Mouse (Mus musculus) hindbrain, embryonic 10.5 days (tissue): ENCODE results near the gene Muc20. TPM values are rescaled to one million over a fixed set of nuclear protein-coding genes. Genes with fewer than 3 reads are reported as not detected.

Source experiments
- DNase-seq: peaks from one replicate; pipeline ENCODE4 v3.0.0-alpha.2; 2017; ENCODE audit warnings: low spot score
- H3K27ac ChIP-seq: fragments of 300-500 bp; sonication (generic); 2 replicates; pipeline ENCODE4 v1.5.1; 2016; ENCODE audit warnings: mild to moderate bottlenecking, moderate library complexity
- H3K27me3 ChIP-seq: fragments of 300-500 bp; sonication (generic); 2 replicates; pipeline ENCODE4 v1.6.1; 2016; ENCODE audit warnings: mild to moderate bottlenecking; ENCODE audit not compliant: poor library complexity, insufficient read depth, severe bottlenecking
- H3K36me3 ChIP-seq: fragments of 300-500 bp; sonication (generic); 2 replicates; pipeline ENCODE4 v1.6.1; 2016; ENCODE audit warnings: mild to moderate bottlenecking, moderate library complexity
- H3K4me1 ChIP-seq: fragments of 300-500 bp; sonication (generic); replicated peaks from 2 replicates; pipeline ENCODE4 v1.6.1; 2016; ENCODE audit warnings: mild to moderate bottlenecking
- H3K4me3 ChIP-seq: fragments of 300-500 bp; sonication (generic); 2 replicates; pipeline ENCODE4 v1.5.1; 2016; ENCODE audit warnings: mild to moderate bottlenecking, moderate library complexity
- H3K9me3 ChIP-seq: fragments of 300-500 bp; sonication (generic); 2 replicates; pipeline ENCODE4 v1.6.1; 2016; ENCODE audit warnings: mild to moderate bottlenecking, moderate library complexity
- WGBS: fragments of 180-500 bp; shearing (Covaris S2); methylation state at CpG from one replicate; pipeline ENCODE4 v1.1.7; 2016; 5-methylcytosine and 5-hydroxymethylcytosine counted together
- polyA plus RNA-seq: library from polyadenylated mRNA; unstranded; fragments of >200 nt; fragmentation: Nextera tagmentation; extraction: Ambion mirVana; gene quantifications from 2 replicates; pipeline ENCODE4 v1.2.1, GENCODE M21; 2016

The Muc20 gene
- polyA plus RNA-seq, 1 experiment from 2014 or later, result not detected

DNA sequence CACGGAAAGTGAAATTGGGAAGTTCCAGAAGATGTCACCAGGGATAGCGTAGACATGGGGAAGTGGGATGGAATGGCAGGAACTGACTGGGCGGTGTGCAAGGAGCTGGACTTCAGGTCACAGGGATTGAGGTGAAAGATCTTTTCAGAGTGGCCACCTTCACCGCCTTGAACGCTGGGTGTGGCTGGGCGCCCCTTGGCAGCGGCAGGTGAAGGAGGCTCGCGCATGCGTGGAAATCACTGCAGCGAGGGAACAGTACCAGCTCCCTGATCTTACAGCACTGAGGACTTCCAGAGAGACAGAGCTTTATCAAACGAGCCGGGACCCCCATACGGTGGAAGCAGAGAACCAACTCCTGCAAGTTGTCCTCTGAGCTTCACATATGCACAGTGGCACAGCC, 17.3 kb upstream of the Muc20 start:
- Histone ChIP-seq H3K4me3 (peak overlapping the region; percentile 44), H3K9me3 (no peaks in the 10 kb centered on the region), H3K4me1 (peaks cover 21% of the 10 kb centered on the region), H3K27me3 (peaks cover 10% of the 10 kb centered on the region; the same call in 1 of the 2 replicates), H3K36me3 (no peaks in the 10 kb centered on the region), H3K27ac (peak overlapping the region; percentile 59; the same call in 1 of the 2 replicates)
- WGBS, result 29% methylated on average over 14 of the region's 14 CpGs
- DNase-seq, result peak; percentile 34

DNA sequence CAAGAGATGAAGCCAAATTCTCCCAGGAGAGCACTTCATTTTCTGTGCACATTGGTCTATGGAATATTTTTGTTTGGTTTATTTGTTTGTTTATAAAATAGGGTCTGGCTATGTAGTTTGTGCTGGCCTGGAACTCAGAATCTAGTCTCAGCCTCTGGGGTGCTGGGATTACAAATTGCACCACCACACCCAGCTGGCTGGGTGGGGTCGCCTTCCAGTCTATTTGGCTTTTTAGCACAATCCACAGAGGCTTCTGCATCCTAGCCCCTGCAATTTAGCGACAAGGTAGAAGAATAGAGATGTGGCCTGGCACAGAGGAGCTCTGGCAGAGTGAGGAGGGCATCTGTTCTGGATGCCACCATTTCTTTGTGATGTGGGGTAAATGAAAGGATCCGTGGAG, 16.5 kb upstream of the Muc20 start:
- Histone ChIP-seq H3K27ac (no peak overlapping the region), H3K36me3 (no peaks in the 10 kb centered on the region), H3K9me3 (no peaks in the 10 kb centered on the region), H3K27me3 (peaks cover 10% of the 10 kb centered on the region; the same call in 1 of the 2 replicates), H3K4me1 (peaks cover 21% of the 10 kb centered on the region), H3K4me3 (no peak overlapping the region)
- 70% methylated on average over 3 of the region's 3 CpGs for WGBS
- DNase-seq, result no peak

DNA sequence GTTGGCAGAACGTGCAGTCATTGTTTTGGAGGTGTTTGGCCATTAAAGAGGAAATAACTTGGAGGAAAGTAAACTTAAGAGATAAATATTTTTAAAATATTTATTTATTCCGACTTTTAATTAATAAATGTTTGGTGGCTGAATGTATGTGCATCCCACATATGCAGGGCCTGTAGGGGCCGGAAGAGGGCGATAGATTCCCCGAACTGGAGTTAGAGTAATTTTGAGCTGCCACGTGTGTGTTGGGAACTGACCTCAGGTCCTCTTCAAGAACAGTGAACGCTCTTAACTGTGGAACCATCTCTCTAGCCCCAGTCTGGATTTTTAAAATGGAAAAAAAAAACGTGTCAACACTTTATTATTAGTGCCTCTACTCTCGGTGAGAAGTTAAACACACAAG, 16.1 kb upstream of the Muc20 start:
- 47% methylated on average over 9 of the region's 9 CpGs for WGBS
- DNase-seq, result no peak
- peaks cover 21% of the 10 kb centered on the region for H3K4me1 ChIP-seq
- no peak overlapping the region for H3K4me3 ChIP-seq
- H3K36me3 ChIP-seq, result no peaks in the 10 kb centered on the region
- H3K9me3 ChIP-seq, result no peaks in the 10 kb centered on the region
- peaks cover 10% of the 10 kb centered on the region; the same call in 1 of the 2 replicates for H3K27me3 ChIP-seq
- H3K27ac ChIP-seq, result no peak overlapping the region

DNA sequence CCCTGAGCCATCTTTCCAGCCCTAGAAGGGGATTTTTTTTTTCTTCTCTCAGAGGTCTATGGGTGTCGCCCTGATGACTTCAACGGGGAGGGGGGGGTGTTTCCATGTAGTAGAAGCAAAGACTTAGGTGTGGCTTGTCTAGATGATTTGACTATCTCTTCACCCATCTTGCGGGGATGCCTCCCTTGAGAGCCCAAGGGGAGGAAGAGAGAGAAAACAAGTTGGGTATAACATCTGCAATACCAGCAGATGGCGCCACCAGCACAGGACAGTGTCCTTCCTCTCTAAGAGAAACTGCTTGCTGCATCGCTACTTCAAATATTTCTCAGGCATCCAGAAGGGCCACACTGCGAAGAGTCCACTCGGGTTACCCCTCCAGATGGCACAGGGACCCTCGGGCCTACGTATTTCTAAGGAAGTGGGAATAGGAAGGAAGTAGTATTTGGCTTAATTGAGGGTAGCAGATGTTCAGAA, 15.7 kb upstream of the Muc20 start:
- Histone ChIP-seq H3K27me3 (peaks cover 10% of the 10 kb centered on the region; the same call in 1 of the 2 replicates), H3K4me3 (no peak overlapping the region)
- 3% methylated on average over 9 of the region's 9 CpGs for WGBS

DNA sequence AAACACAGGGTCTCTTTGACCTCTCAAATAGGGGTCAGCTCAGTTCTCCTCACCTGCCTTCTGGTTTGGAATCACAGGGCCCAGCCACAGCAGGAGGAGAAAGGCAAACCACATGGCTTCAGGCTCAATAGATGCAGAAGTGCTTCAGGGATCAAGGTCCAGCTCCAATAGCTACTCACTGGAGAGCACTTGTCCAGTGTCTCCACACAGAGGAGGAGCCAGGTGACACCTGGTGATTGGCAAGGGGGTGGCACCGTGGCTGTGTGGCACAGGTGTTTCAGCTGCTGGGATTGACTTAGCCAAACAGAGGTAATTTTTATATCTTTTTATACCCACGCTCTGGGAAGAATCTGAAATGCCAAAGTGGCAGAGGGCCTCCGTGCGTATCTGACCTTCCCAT, 13.1 kb upstream of the Muc20 start, which contains the start of gene Smbd1:
Gene Smbd1, minus strand, starts transcription at position 157 of the 400 bp plus-strand sequence.
- peaks cover 10% of the 10 kb centered on the region; the same call in 1 of the 2 replicates for H3K27me3 ChIP-seq
- no peak within 1 kb of the TSS for H3K4me3 ChIP-seq
- H3K4me1 ChIP-seq, result peaks cover 33% of the 10 kb centered on the region
- no peaks in the 10 kb centered on the region for H3K36me3 ChIP-seq
- no peak for DNase-seq
- no peak within 1 kb of the TSS for H3K27ac ChIP-seq
- 94% methylated on average over 4 of the region's 4 CpGs for WGBS
- H3K9me3 ChIP-seq, result no peaks in the 10 kb centered on the region

More for the DNA sequence above, 15.7 kb upstream of the Muc20 start:
- DNase-seq, result peak; percentile 84
- Histone ChIP-seq H3K27ac (no peak overlapping the region), H3K9me3 (no peaks in the 10 kb centered on the region), H3K36me3 (no peaks in the 10 kb centered on the region), H3K4me1 (peaks cover 21% of the 10 kb centered on the region)

DNA sequence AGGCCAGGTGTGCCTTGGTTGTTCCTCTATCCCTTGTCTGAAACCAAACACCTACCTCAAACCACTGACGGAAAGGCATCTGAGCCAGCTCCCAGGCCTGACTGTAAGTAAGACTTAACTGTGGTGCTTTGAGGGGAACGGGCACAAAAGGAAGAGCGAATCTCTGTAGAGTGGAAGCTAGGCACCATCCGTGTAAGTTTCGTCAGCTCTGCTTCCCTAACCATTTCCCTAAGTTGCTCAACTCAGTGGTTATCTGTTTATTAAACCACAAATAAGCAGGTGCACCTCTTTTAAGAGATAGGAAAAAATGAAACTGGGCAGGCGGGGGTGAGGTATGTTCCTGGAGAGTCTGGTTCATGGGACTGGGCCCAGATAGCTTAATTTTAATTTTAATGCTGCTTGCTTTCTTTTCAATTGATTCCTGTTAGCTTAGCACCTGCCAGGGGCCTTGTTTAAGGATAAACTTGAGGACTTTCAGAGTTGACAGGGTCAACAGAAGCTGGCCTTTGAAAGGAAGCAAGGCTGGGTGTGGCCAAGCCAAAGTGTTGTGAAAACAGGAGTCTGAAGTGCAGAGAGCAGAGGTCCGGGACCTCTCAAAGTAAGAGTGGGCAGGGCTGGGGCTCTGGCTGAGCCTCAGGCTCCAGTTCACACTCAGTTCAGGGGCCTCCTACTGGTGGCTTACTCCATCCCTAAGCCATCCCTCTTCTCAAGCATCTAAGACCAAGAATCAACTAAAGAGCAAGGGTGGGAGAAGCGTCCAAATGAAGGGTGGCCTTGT, 10.4 kb upstream of the Muc20 start:
- 50% methylated on average over 8 of the region's 8 CpGs for WGBS
- no peak for DNase-seq
- no peak overlapping the region for H3K4me3 ChIP-seq
- H3K27me3 ChIP-seq, result no peaks in the 10 kb centered on the region
- H3K9me3 ChIP-seq, result no peaks in the 10 kb centered on the region
- H3K4me1 ChIP-seq, result peaks cover 23% of the 10 kb centered on the region
- H3K27ac ChIP-seq, result no peak overlapping the region
- H3K36me3 ChIP-seq, result no peaks in the 10 kb centered on the region

DNA sequence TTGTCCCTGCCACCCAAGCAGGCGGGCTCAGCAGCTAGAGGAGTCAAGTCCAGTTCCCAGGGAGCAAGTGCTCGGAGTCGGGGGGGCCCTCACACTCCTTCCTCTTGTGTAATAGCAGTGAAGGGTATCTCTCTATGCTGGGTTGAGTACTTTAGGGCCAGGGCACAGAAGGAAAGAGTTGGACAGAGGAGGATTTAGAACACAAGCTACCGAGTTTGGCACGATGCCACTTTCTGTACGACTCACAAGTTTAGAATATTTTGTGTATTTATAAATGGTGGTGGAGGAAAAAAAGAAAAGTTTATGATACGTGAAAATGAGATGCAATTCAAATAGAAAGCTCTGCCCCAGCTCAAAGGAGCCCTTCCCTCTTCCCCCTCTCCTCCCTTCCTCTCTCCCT, 7.9 kb upstream of the Muc20 start:
- no peak overlapping the region for H3K4me3 ChIP-seq
- H3K36me3 ChIP-seq, result no peaks in the 10 kb centered on the region
- WGBS, result 89% methylated on average over 7 of the region's 7 CpGs
- no peaks in the 10 kb centered on the region for H3K9me3 ChIP-seq
- no peak for DNase-seq
- H3K27me3 ChIP-seq, result no peaks in the 10 kb centered on the region
- peaks cover 23% of the 10 kb centered on the region for H3K4me1 ChIP-seq
- no peak overlapping the region for H3K27ac ChIP-seq

DNA sequence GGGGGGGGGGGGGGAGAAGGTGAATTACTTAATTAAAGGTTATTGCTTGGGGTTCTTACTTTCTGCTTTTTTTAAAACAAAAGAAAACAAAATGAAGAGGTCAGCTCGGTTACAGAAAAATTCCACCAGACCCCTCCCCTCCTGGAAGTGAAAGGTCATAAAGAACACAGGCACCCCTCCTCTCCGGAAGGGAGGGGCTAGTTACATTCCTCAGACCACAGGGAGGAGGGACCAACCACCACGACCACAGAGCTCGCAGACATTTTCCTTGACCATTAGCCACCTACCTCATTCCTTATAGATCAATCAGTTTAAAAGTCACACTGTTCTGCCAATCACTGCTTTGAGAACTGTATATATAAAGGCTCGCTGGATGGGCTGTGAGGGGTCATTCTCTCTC, 6.7 kb upstream of the Muc20 start:
- Histone ChIP-seq H3K4me3 (no peak overlapping the region), H3K36me3 (no peaks in the 10 kb centered on the region), H3K4me1 (peaks cover 23% of the 10 kb centered on the region), H3K9me3 (no peaks in the 10 kb centered on the region), H3K27me3 (no peaks in the 10 kb centered on the region), H3K27ac (no peak overlapping the region)
- DNase-seq, result no peak
- WGBS, result 53% methylated on average over 5 of the region's 5 CpGs

DNA sequence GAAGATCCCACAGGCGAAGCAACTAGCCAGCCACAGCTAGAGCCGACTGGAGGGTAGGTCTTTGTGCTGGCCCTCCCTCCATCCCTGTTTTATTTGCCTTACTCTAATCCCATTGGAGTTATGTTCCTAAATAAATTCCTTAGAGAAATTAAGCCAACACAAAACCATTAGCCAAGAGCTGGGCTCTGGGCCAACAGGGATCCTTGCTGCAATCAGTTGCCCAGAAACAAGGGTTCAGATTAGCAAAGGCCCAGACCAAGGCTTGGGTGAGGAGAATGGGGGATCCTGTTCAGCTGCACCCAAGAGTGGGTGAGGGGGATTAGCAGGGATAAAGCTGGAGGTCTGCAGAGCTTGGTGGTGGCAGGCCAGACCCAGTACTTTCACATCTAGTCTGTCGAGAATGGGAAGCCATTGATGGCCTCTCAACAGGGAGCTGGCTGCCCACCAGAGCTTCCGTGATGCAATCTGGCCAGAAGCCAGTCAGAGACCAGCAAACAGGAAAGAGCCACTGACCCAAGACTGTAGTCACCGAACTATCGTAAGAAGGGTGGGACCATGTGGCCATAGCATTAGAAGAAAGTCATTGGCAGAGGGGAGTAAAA, 6.1 kb upstream of the Muc20 start:
- peaks cover 23% of the 10 kb centered on the region for H3K4me1 ChIP-seq
- no peak for DNase-seq
- H3K9me3 ChIP-seq, result no peaks in the 10 kb centered on the region
- no peaks in the 10 kb centered on the region for H3K27me3 ChIP-seq
- H3K27ac ChIP-seq, result no peak overlapping the region
- WGBS, result 77% methylated on average over 6 of the region's 6 CpGs
- no peaks in the 10 kb centered on the region for H3K36me3 ChIP-seq
- no peak overlapping the region for H3K4me3 ChIP-seq

DNA sequence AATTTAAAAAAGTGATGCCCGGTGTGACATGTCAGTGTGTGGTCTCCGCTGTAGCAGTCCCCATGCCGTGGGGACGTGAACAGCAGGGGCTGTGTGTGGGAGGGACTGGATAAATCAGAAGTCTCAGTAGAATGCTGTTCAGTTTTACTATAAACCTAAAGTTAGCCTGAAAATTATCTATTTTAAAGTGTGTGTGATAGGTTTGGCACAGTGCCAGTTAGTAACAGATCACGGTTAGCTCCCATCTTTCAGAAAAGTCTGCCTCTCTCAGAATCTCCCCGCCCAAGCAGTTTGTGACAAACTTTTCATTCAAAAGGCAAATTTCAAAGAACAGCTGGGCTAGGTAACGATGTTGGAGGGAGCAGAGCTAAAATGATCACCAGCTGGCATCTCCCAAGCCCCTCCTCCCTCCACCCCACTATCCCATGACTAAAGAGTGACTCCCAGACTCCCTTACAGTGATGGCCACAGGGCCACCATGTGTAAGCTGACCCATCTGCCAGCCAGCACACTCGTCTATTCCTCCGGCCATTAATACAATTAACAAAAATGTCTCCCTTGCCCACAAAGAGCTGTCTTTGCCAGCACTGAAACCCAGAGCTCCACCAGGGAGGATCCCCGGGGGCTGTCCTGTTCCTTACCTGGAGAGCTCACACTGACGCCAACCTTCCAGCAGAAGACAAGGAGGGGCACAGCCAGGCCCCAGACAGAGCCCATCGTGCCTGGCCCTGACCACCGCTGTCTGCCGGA, 384 bp downstream of the Muc20 start:
- Histone ChIP-seq H3K4me1 (peaks cover 7% of the 10 kb centered on the region; the same call in 1 of the 2 replicates), H3K27me3 (no peaks in the 10 kb centered on the region), H3K27ac (peak overlapping the region; percentile 56; the same call in 1 of the 2 replicates), H3K9me3 (no peaks in the 10 kb centered on the region), H3K4me3 (no peak overlapping the region), H3K36me3 (no peaks in the 10 kb centered on the region)
- DNase-seq, result no peak
- WGBS, result 77% methylated on average over 14 of the region's 14 CpGs

DNA sequence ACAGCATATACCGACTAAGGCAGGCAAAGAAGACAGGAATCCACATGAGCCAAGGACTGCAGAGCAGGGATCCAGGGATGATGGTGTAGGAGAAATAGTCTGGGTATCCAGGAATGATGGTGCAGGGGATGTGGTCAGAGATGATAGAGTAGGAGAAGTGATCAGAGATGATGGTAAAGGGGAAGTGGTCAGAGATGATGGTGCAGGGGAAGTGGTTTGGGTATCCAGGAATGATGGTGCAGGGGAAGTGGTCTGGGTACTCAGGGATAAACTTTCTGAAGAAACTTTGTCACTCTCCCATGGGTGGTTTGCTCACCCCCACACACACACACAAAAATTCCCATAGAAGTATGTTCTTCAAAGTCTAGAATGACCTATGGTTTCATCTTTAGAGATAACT, 2.1 kb downstream of the Muc20 start:
- Histone ChIP-seq H3K36me3 (no peaks in the 10 kb centered on the region), H3K27ac (no peak overlapping the region)
- WGBS, result 87% methylated on average over 1 of the region's 1 CpGs

DNA sequence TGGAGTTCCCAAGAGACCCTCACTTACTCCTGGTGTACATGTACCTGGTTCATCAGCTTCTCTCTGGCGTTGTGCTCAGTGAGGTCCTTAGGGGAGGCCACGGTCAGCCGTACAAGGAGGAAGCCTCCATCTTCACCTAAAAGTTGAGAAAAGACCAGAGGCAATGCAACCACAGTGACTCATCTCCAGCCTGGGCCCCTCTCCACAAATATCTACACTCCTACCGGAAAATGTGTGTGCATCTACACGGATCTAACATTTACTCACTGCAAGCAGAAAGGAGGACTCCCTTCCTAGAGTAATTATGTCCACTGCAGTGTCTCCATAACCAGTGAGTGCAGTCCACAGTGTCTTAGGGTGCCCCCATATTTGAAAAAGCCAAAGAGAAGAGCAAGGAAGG, 7.2 kb downstream of the Muc20 start:
- no peaks in the 10 kb centered on the region for H3K36me3 ChIP-seq
- H3K9me3 ChIP-seq, result peaks cover 8% of the 10 kb centered on the region; the same call in 1 of the 2 replicates
- 0 out of 2 replicates have a peak, but pooled peaks cover 5% of the 10 kb centered on the region for H3K4me1 ChIP-seq
- H3K27ac ChIP-seq, result no peak overlapping the region
- H3K4me3 ChIP-seq, result no peak overlapping the region
- WGBS, result 90% methylated on average over 5 of the region's 5 CpGs
- no peaks in the 10 kb centered on the region for H3K27me3 ChIP-seq
- DNase-seq, result no peak

More for the DNA sequence above, 2.1 kb downstream of the Muc20 start:
- Histone ChIP-seq H3K4me1 (peaks cover 9% of the 10 kb centered on the region; the same call in 1 of the 2 replicates), H3K4me3 (no peak overlapping the region), H3K27me3 (no peaks in the 10 kb centered on the region), H3K9me3 (no peaks in the 10 kb centered on the region)
- DNase-seq, result no peak
